Mouse (Mus musculus) small intestine, adult 2 months (tissue): Measurements from ENCODE around the gene Bcl2.

Experiments used
- CTCF ChIP-seq: fragments of 200-500 bp; IDR thresholded peaks from 2 replicates; pipeline ENCODE4 v1.5.1; 2012; ENCODE audit warnings: low read depth, mild to moderate bottlenecking, control low read depth, inconsistent platforms, low read length, moderate library complexity, mixed read lengths; ENCODE audit not compliant: insufficient replicate concordance, insufficient read length; ENCODE audit errors: extremely low read depth
- POLR2A ChIP-seq: fragments of 200-500 bp; IDR thresholded peaks from 2 replicates; pipeline ENCODE4 v1.6.1; 2012; ENCODE audit warnings: low read depth, mild to moderate bottlenecking, control low read depth, inconsistent platforms, low read length, moderate library complexity

GRCm38 (mm10) chr1:106707036-106707880 lies 6.8 kb downstream of the Bcl2 start:
- TF ChIP-seq CTCF (no peak), POLR2A (no peak)
